Mouse (Mus musculus): Measurements from ENCODE around the gene Mitf.

DNA sequence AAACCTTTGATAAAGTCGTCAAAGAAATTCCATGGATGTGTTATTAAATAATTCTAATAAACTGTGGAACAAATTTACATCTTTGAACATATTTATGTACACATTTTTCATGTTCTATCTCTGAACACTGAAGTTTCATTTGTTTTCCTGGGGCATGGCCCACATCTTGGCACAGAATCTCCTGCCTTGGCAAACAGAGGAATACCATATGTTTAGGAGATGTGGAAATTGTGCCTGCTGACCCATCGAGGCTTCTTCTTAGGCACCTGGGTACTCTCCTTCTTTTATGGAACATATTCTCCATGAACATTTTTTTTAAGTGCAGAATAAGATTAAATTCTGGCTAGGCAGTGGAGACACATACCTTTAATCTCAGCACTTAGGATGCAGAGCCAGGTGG is 6.2 kb upstream of the Mitf start:
- TF ChIP-seq CTCF (IDR thresholded peaks at IDR 0.05; ENCODE audit: low read depth, low read length) (no peak), TAL1 (conservative IDR thresholded peaks at IDR 0.05; ENCODE audit: low read depth, low read length) (no peak), GATA2 (IDR thresholded peaks at IDR 0.05; ENCODE audit: borderline replicate concordance, low read depth, low read length) (no peak)
